Mouse (Mus musculus) olfactory bulb, adult 2 months (tissue): ENCODE measurements around the gene Gucd1. TPM values are rescaled to one million over a fixed set of nuclear protein-coding genes. Genes with fewer than 3 reads are reported as not detected.

Source experiments
- H3K27ac ChIP-seq: fragments of 200-500 bp; 2 replicates; pipeline ENCODE4 v1.5.1; 2012; ENCODE audit warnings: low read depth, low read length; ENCODE audit not compliant: insufficient read depth
- H3K4me1 ChIP-seq: fragments of 200-500 bp; 2 replicates; pipeline ENCODE4 v1.6.1; 2012; ENCODE audit warnings: low read length; ENCODE audit not compliant: control insufficient read depth, insufficient read depth
- H3K4me3 ChIP-seq: fragments of 200-500 bp; 2 replicates; pipeline ENCODE4 v1.5.1; 2012; ENCODE audit warnings: mild to moderate bottlenecking, low read depth, low read length, moderate library complexity; ENCODE audit not compliant: insufficient read depth
- CTCF ChIP-seq: fragments of 200-500 bp; IDR thresholded peaks from 2 replicates; pipeline ENCODE4 v1.5.1; 2012; ENCODE audit warnings: low read depth, mild to moderate bottlenecking, low read length, moderate library complexity; ENCODE audit not compliant: insufficient read depth
- POLR2A ChIP-seq: fragments of 200-500 bp; IDR thresholded peaks from 2 replicates; pipeline ENCODE4 v1.6.1; 2012; ENCODE audit warnings: mild to moderate bottlenecking, low read depth, low read length, moderate library complexity; ENCODE audit not compliant: insufficient read depth
- WGBS: fragments of 180-500 bp; shearing (Covaris S2); methylation state at CpG from one replicate; pipeline ENCODE4 v1.1.7; 2018; 5-methylcytosine and 5-hydroxymethylcytosine counted together
- polyA plus RNA-seq: library from polyadenylated mRNA; stranded (reverse); fragments of >200 nt; gene quantifications from 2 replicates; pipeline ENCODE4 v1.2.4, GENCODE M21; 2012; ENCODE audit warnings: low replicate concordance; ENCODE audit not compliant: missing spikeins, insufficient read depth, insufficient read length

Gucd1 gene
- polyA plus RNA-seq, 1 experiment = not detected

DNA sequence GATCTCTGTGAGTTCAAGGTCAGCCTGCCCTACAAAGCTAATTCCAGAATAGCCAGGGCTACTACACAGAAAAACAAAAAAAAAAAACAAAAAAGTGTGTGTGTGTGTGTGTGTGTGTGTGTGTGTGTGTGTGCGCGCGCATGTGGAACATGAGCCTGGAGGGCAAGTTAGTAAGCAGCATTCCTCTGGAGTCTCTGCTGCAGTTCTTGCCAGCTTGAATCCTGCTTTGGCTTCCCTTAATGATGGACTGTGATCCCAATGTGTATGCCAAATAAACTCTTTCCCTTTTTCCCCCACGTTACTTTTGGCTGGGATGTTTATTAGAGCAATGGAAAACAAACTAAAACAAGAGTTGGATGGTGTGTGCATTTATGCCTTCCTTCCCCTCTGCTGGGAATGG is 3.9 kb upstream of the Gucd1 start:
- Histone ChIP-seq H3K4me1 (peaks cover 4% of the 10 kb centered on the region; the same call in 1 of the 2 replicates), H3K4me3 (no peak overlapping the region), H3K27ac (no peak overlapping the region)
- WGBS = 69% methylated on average over 4 of the region's 4 CpGs
- no peak for TF ChIP-seq POLR2A
- no peak for TF ChIP-seq CTCF

DNA sequence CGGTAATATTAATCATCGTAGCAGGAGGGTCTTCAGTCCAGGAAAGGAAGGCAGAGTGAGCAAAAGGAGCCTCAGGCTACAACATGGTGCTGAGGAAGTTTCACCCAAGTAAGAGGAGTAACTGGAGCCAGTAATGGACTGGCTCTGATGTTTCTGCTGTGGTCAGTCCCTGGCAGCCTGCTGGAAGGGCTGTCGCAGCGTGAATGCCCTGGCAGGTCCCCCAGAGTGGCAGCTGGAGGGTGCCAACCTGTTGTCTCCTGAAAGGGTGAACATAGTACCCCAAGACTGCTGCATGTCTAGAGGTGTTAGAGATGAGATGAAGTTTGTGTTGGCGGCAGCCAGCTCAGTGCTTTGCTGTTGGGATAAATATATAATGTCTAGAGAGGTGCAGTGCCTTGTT is 2.8 kb upstream of the Gucd1 start:
- H3K27ac ChIP-seq = no peak overlapping the region
- TF ChIP-seq CTCF = no peak
- TF ChIP-seq POLR2A = no peak
- WGBS = 89% methylated on average over 5 of the region's 5 CpGs
- no peak overlapping the region for H3K4me3 ChIP-seq
- H3K4me1 ChIP-seq = peaks cover 4% of the 10 kb centered on the region; the same call in 1 of the 2 replicates

DNA sequence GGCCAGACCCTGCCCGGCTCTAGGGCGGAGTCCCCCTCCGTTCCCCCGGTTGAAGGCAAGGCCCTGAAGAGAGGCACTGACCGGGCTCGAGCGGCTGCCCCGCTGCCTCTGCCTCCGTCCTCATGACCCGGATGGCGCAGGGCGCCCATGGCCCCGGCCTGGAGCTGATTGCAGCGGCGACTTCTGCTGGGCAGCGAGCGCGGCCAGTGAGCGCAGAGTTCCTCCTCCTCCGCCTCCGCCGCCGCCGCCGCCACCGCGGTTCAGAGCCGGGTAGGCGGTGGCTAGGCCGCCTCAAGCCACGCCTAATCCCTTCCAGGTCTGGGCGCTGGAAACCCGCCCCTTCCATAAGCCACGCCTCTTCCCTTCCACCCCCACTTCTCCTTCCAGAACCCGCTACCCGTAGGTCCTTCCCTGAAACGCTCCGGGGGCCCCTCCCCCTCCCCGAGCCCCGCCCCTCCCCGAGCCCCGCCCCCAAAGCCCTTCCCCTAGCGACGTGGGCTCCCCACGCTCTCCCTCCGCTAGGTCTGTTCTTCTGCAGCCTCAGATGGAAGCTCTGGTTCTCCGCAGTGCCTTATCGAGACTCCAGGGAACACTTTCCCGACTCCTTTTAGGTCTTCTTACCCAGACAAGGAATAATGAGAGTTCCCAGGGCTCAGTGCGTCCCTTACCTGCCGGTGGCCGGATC is 557 bp downstream of the Gucd1 start, which contains the start of gene Snrpd3:
Snrpd3 (plus strand) TSS at position 479 of the 685 bp plus-strand sequence.
- H3K27ac ChIP-seq = peak within 1 kb of the TSS; percentile 87
- WGBS = under 1% methylated on average over 51 of the region's 52 CpGs
- H3K4me1 ChIP-seq = peaks cover 4% of the 10 kb centered on the region; the same call in 1 of the 2 replicates
- peak within 1 kb of the TSS; percentile 83 for H3K4me3 ChIP-seq
- peak; percentile 53; the same call in 1 of the 2 replicates for TF ChIP-seq POLR2A
- no peak for TF ChIP-seq CTCF

DNA sequence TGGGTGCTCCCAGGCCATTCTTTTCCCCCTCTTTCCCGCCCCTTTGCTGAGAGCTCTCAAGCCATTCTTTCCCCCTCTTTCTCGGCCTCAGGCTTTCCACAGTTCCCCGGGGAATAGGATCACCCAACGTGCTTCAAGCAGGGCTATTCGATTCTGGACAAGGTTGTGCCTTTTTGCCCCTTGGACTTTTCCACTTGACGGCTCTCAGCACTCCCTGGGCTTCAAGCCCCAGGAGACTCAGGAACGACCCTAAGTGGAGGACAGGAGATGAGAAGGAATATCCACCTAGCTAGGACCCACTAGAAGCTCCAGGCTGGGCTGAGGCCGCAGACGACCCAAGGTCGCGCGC is 1.1 kb downstream of the Gucd1 start:
- Histone ChIP-seq H3K4me1 (peaks cover 4% of the 10 kb centered on the region; the same call in 1 of the 2 replicates), H3K4me3 (peak overlapping the region; percentile 83), H3K27ac (peak overlapping the region; percentile 87)
- TF ChIP-seq CTCF = no peak
- 1% methylated on average over 12 of the region's 12 CpGs for WGBS

DNA sequence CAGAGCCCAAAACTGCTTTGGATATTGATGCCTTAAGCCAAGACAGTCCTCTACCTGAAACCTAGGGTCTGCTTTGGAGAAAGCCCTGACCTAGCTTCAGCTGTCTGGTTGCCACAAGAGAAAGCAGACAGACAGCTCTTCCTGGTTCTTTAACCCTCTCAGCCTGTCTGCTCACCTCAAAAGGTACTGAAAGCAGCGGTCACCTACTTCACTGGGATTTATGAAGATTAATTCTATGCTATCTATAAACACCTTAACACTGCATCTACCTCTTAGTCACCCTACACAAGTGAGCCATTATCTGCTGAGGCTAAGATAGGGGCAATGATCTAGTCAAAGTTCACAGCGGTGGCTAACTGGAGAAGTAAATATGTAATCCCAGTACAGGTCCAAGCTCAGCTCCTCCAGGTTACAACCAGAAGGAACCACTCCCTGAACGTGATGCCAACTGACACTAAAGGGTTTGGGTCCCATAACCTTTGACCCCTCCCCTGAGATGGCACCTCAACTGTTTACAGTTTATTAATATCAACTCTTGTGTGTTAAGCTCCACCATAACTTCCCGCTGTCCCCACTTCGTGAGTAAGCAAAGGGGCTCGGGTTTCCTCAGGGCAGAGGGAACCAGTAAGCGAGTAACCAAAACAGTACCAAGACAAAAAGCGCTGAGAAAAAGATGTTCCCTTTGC is 1.6 kb downstream of the Gucd1 start:
- peak overlapping the region; percentile 87; the same call in 1 of the 2 replicates for H3K27ac ChIP-seq
- TF ChIP-seq POLR2A = no peak
- H3K4me1 ChIP-seq = peaks cover 4% of the 10 kb centered on the region; the same call in 1 of the 2 replicates
- WGBS = 23% methylated on average over 8 of the region's 8 CpGs
- H3K4me3 ChIP-seq = peak overlapping the region; percentile 83

DNA sequence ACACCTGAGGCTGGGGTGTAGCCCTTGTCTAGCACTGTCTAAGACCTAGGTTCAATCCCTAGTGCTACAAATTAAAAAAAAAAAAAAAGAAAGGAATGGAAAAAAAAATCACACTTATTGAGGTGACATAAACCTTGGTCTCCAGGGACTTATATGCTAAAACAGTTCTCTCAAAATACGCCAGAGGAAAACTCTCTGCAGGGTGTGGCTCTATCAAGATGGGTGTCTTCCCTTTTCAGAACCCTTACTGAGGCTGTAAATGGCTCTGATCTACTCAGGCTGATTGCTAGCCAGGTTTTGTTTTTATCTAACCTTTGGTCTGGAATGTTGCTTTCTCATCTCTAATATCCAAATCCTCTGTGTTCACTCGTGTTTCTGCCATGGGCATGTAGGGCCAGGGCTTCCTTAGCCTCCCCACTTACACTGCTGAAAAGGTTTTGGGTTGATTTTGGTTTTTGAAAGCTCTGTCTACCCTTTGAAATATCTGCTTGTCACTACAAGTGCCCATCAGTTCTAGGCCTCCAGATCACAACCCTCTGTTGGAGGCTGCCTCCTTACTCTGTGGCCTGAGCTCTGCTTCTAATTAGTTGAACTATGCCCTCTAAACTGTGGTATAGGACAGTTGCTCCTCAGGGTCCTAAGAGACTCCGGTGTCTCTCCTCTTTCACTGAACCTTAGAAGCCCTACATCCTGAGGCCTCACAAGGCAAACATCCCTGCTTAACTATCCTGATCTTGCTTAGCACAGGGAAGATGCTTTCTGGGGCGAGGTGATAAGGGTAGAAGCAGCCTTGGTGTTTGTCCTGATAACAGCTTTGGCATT is 2.3 kb downstream of the Gucd1 start:
- TF ChIP-seq CTCF (no peak), POLR2A (no peak)
- Histone ChIP-seq H3K4me3 (no peak overlapping the region), H3K4me1 (peaks cover 4% of the 10 kb centered on the region; the same call in 1 of the 2 replicates), H3K27ac (no peak overlapping the region)
- 80% methylated on average over 4 of the region's 4 CpGs for WGBS

DNA sequence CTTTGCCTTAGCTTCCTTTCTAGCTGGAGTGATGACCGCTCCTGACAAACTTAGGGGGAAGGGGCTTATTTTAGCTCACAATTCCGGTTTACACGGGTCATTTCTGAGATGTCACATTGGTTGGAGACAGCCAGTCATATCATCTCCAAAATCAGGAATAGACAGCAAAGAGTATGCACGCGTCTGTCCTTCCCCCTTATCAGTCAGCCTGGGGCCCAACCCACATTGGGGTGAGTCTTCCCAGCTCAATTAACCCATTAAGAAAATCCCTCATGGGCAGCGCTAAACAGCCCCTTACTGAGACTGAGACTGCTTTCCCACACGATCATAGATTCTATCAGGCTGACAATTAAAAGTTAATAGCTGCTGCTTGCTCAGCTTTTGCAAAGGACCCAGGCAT is 3.4 kb downstream of the Gucd1 start:
- 84% methylated on average over 7 of the region's 7 CpGs for WGBS
- no peak for TF ChIP-seq CTCF
- TF ChIP-seq POLR2A = no peak
- H3K27ac ChIP-seq = no peak overlapping the region
- peaks cover 4% of the 10 kb centered on the region; the same call in 1 of the 2 replicates for H3K4me1 ChIP-seq
- no peak overlapping the region for H3K4me3 ChIP-seq

DNA sequence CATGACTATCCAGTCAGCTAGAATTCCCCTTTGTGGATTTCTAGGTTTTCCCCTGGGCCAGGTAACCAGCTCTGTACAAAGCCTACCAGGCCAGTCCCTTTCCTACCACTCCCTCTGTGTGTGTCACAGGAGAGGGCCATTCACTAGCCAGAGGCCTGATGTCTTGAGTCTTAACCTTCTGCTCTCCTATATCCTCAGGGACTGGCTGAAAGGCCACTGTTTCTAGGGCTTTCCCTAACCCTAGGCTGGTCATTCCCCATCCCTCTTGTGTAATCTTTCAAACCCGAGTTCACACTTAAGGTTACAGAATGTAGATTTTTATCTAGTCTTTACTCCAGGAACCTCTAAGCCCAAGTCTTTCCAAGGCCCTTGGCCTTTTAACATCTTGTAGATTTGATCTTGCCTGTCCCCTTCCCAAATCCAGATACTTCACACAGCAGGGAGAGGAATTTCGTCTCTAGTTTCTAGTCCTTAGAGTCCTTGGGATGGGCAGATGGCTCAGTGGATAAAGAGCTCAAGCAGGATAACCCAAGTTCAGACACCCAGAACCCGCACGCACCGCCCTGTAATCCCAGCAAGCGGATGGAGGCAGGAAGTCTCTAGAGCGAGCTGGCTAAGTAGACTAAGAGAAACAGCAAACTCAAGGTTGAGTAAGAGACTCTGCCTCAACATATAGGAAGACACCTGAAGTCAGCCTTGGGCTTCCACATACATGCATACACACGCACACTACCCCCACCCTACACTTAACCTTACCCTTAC is 4.3 kb downstream of the Gucd1 start:
- no peak for TF ChIP-seq CTCF
- no peak for TF ChIP-seq POLR2A
- Histone ChIP-seq H3K4me1 (no peaks in the 10 kb centered on the region), H3K4me3 (no peak overlapping the region), H3K27ac (no peak overlapping the region)
- WGBS = 94% methylated on average over 8 of the region's 8 CpGs

DNA sequence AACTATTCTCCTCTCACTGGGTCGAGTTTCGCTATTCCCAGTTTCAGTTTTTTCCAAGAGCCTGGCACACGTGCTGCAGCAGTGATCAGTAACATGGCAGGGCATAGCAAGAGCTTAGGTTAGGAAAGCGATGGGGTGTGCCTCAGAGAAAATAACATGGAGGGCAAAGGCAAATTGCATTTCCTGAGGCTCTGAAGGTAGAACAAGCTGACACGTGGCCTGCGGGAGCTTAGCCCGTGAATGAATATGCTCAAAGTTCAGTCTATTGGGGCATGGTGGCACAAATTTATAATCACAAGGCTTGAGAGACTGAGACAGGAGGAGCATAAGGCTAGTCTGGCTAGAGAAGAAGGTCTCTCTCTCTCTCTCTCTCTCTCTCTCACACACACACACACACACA is 5.0 kb downstream of the Gucd1 start:
- TF ChIP-seq CTCF (no peak), POLR2A (no peak)
- no peak overlapping the region for H3K4me3 ChIP-seq
- WGBS = 84% methylated on average over 7 of the region's 7 CpGs

More for the DNA sequence above, 5.0 kb downstream of the Gucd1 start:
- Histone ChIP-seq H3K4me1 (no peaks in the 10 kb centered on the region), H3K27ac (no peak overlapping the region)
